Mouse (Mus musculus) adrenal gland, postnatal 14 days (tissue): ENCODE data around the gene Homez. TPM values are rescaled to one million over a fixed set of nuclear protein-coding genes. Genes with fewer than 3 reads are reported as not detected.

ENCODE experiments used
- DNase-seq: peaks from one replicate; pipeline ENCODE4 v3.0.0; 2021; ENCODE audit warnings: mixed read lengths
- long read RNA-seq, 2 experiments: library from polyadenylated mRNA; stranded (forward); transcript quantifications; one replicate each; pipeline ENCODE4 v2.0.0; 2021
- total RNA-seq: library from RNA; stranded (reverse); gene quantifications from 2 replicates; pipeline ENCODE4 v1.2.3, GENCODE M21; 2021

Gene Homez
- 9.6 and 10.9 TPM in 2 replicates for total RNA-seq
- long read RNA-seq, experiment 1, full-length matches to known transcripts, result 15 of 21 reads
- long read RNA-seq, experiment 1, partial matches to known transcripts, result 0 of 21 reads
- long read RNA-seq, experiment 1, other reads (novel, unspliced or antisense), result 6 of 21 reads
- long read RNA-seq, experiment 2, full-length matches to known transcripts, result 3 of 8 reads
- long read RNA-seq, experiment 2, partial matches to known transcripts, result 0 of 8 reads
- long read RNA-seq, experiment 2, other reads (novel, unspliced or antisense), result 5 of 8 reads

DNA sequence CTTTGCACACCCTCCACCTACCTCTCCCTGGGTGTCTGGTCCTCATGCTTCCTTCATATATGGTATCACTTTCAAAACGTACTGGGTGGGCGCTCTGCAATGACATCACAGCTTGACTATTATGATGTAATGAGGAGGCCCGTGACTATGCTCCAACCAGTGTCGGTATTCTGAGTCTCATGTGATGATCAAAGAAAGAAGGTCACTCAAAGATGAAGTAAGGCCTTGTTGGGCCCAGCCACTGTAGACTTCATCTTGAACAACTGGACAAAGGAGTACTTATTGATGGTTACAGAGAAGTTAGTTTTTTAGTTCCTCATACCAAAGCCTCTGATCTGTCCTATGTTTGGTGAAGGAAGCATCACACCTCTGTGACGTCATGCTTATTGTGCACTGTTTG, at the start of gene Homez:
Gene Homez (minus strand): TSS at position 101 of the 400 bp plus-strand sequence.
- DNase-seq, result no peak

- DNase-seq, result no peak
These were observed 49.4 kb upstream of the Homez start for GRCm38 (mm10) chr14:54920076-54920685.

- no peak for DNase-seq
These were observed 42.6 kb upstream of the Homez start for GRCm38 (mm10) chr14:54913343-54913742.

GRCm38 (mm10) chr14:54912886-54913285, 42.1 kb upstream of the Homez start, which contains the start of gene Slc22a17:
Slc22a17 (minus strand) TSS chr14:54913132.
- DNase-seq, result peak; percentile 74

DNA sequence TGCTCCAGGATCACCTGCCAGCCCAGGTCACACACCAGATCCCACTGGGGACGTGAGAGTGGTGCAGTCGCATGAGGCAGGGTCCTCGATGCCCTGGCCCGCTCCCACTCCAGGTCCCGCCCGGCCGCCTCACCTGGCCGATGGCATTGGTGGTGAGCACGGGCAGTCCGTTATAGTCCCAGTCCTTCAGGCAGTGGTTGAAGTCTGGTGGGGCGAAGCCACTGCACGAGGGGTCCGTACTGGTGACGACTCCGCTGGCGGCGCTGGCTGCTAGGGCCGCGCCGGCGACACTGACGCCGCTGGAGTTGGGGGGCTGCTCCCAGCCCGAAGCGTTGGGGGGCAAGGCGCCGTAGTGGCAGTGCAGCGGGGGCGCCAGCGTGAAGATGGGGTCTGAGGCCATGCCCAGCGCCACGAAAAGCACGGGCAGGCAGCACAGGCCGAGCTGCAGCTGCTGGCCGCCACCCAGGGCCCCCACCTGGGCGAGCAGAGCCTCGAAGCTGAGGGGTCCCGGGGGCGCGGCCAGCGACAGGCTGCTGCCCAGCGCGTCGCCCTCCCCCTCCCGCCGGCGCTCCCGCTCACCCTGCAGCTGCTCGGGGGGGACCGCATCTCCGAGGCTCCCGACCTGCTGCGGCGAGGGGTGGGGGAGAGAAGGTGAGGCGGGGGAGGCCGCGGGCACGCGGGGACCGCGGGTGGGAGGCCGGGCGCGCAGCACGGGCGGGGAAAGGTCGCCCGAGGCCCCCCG, 41.5 kb upstream of the Homez start:
- DNase-seq, result peak; percentile 49

DNA sequence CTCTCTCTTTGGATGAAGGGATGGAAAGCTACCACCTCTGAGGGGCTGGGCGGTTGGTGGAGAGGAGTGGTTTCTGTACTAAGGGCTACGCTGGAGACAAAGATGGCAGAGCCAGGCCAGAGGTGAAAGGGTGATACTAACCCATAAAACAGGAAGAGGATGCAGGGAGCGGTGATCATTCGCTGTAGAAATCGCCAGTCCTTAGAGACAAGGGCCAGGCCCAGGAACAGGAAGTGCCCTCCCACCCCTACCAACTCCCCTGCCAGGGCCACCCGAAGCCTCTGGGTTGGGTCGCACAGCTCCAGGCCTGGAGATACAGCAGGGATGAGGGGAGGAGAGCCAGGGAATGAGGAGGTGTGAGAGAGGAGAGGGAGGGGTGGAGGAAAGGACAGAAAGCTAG, 37.9 kb upstream of the Homez start:
- DNase-seq, result no peak

- no peak for DNase-seq
These were observed 32.9 kb upstream of the Homez start for GRCm38 (mm10) chr14:54903641-54904040.

- peak; percentile 74 for DNase-seq
These were observed 29.6 kb upstream of the Homez start for GRCm38 (mm10) chr14:54900383-54900782.

DNA sequence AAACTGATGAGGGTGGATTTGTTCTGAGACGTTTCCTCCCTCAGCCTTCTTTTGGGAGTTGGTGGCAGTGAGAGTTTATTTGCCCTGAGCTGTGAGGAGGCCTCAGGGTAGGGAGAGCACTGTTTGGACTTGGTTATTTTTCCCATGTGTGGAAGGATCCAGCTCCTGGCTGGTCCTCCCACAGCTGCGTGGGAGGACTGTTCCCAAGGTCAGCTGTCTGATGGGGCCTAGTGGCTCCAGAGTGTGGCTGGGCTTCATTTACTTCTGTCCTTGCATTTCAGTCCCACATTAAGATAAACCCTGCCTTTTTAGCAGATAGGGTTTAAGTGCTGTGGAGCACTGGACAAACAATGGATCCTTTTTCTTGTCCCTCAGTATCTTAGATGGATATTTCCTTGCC, 26.7 kb upstream of the Homez start:
- no peak for DNase-seq

DNA sequence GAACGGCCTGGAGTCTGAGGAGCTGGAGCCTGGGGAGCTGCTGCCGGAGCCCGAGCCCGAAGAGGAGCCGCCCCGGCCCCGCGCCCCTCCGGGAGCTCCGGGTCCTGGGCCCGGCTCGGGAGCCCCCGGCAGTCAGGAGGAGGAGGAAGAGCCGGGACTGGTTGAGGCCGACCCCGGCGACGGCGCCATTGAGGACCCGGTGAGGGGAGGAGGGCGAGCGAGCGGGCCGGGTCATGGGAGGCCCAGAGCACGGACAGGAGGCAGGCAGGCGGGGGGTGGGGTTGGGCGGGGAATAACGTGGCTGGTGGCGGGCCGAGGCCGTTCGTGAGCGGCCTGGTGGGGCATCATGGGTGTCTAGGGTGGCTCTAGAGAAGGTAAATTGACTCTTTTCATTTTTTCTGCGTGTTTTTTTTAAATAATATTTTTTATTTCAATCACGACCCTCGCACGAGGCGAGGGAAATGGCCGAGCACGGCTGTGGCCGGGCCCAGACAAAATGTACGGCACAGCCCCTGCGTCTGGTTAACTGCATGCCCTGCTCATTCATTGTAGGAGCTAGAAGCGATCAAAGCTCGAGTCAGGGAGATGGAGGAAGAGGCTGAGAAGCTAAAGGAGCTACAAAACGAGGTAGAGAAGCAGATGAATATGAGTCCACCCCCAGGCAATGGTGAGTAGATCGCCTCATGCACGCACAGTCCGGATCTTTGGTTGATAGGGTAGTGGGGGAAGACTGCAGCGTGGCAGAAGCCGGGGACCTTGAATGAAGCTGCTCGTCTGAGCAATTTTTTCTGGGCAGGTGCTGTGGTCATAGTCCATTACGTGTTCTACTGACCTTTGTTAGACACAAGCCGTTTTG, 23.8 kb upstream of the Homez start:
- DNase-seq, result peak; percentile 83

- peak; percentile 97 for DNase-seq
These were observed 23.0 kb upstream of the Homez start for GRCm38 (mm10) chr14:54893651-54894181.

DNA sequence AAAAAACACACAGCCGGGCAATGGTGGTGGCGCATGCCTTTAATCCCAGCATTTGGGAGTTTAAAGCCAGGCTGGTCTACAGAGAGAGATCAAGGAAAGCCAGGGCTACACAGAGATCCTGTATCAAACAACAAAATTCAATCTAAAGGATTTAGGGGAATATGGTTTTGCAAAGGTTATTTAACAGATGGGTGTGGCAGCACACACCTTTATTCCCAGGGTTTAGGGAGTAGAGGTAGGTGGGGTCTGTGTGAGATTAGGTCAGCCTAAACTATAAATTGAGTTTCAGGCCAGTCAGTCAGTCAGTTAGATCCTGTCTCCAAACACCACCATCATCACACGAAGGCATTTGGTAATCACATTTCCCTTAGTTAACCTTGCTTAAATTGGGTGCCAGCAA, 21.4 kb upstream of the Homez start, which contains the start of gene Pabpn1:
Gene Pabpn1 (plus strand): TSS at position 301 of the 400 bp plus-strand sequence.
- DNase-seq, result no peak

- no peak for DNase-seq
These were observed 14.5 kb upstream of the Homez start for GRCm38 (mm10) chr14:54885309-54885708.

GRCm38 (mm10) chr14:54884022-54884712, 13.4 kb upstream of the Homez start:
- DNase-seq, result no peak

DNA sequence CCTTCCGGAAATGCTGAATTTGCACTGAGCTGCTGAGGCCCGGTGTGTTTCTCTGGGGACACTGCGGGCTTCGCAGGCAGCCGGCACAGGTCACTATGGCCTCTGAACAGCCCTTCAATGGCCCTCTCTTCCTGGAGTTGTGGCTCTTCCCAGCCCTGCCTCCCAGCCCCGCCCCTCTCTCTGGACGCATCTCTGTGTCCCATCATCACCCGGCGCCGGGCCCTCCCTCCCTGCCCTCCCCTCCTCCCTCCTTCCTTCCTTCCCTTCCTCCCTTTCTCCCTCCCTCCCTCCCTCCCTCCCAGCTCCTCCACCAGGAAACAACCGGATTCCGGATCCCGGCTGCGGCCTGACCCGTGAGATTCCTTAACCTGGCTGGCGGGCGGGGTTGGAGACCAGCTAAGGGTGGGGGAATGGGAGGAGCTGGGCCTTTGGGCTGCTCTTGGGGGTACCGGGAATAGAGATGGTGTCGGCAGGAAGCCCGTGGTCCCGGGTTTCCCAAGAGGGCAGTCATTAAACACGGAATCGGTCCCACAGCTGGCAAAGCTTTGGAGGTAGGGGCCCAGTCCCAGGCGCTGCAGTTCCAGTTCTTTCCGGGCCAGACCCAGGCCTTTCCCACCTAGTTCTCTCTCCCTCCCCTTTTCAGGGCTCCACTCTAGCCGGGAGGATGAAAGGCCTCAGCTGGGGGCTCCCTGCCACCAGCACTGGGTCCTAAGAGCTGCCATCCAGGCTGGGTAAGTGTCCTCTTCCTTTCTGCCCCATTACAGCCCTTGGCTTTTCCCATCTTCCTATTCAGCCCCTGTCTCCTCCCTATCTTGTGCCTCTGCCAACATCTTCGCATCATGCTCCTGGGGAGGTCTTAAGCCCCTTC, 12.6 kb upstream of the Homez start, which contains the start of the genes Bcl2l2 and Gm20521:
Gene Bcl2l2 (plus strand): TSS at position 224 of the 868 bp plus-strand sequence.
Gene Gm20521 (plus strand): TSS at position 288 of the 868 bp plus-strand sequence.
- DNase-seq, result peak; percentile 96

GRCm38 (mm10) chr14:54877048-54877715, 6.4 kb upstream of the Homez start, which contains the start of gene Ppp1r3e:
Ppp1r3e (minus strand) TSS chr14:54877550.
- DNase-seq, result peak; percentile 86

- DNase-seq, result peak; percentile 96
These were observed 5.8 kb upstream of the Homez start for GRCm38 (mm10) chr14:54876539-54877047.

GRCm38 (mm10) chr14:54875844-54876538, 5.2 kb upstream of the Homez start:
- peak; percentile 41 for DNase-seq
